Mouse (Mus musculus): ENCODE results near the gene Itga5. TPM values are rescaled to one million over a fixed set of nuclear protein-coding genes. Genes with fewer than 3 reads are reported as not detected.

The Itga5 gene
- polyA plus RNA-seq, 1 experiment from 2014 or later: 66.4 TPM

DNA sequence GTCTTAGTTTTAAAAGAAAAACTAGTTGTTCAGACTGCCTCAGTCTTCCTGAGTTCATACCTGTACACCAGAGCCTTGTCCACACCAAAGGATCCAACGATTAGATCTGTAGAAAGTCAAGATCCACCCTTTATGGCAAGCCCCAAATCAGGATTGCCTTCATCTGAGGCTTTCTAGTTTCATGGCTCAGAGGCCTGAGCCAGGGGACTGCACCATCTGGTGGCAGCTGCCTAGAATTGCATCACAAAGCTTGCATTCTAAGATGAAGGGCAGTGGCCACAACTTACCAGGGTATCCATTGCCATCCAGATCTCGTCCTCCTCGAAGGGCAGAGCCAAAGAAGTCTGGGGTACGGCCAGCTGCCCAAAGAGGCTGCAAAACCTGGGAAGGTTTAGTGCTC lies 13.7 kb downstream of the Itga5 start:
- no peak overlapping the region for H3K4me2 ChIP-seq
- ATAC-seq (replicated peaks; ENCODE audit: insufficient number of reproducible peaks, low FRiP score, low TSS enrichment): no peak
- no peaks in the 10 kb centered on the region for H3K9me3 ChIP-seq (replicated peaks; ENCODE audit: control insufficient read depth, low read length)
- WGBS (ENCODE audit: insufficient replicate concordance): 51% methylated on average over 4 of the region's 4 CpGs
- no peak overlapping the region for H3K9ac ChIP-seq (ENCODE audit: low read depth, low read length)
- peaks cover 27% of the 10 kb centered on the region for H3K4me1 ChIP-seq (ENCODE audit: control insufficient read depth, insufficient read depth, low read length)
- peaks cover 54% of the 10 kb centered on the region for H3K36me3 ChIP-seq (ENCODE audit: control insufficient read depth, insufficient read depth, low read length)
- H3K27me3 ChIP-seq (ENCODE audit: control insufficient read depth, insufficient read depth, low read length): no peaks in the 10 kb centered on the region
- H3K4me3 ChIP-seq (ENCODE audit: low read depth, low read length): no peak overlapping the region
- H3K27ac ChIP-seq (ENCODE audit: low read depth, low read length): no peak overlapping the region

DNA sequence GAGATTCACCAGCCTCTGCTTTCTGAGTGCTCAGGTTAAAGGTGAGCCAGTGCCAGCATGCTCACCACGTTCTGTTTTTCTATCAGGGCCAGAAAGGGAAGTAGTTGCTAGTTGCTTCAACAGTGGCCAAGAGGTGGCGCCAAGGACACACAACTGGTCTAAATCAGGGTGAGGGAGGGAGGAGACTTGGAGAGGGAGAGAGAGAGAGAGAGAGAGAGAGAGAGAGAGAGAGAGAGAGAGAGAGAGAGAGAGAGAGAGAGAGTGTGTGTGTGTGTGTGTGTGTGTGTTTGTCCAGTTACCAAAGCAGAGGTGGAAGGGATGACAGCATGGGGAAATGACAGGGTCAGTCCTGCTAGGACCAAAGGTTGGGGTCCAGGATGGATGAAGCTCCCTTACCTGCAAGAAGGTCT lies 19.3 kb downstream of the Itga5 start:
- no peak for ATAC-seq (replicated peaks; ENCODE audit: insufficient number of reproducible peaks, low FRiP score, low TSS enrichment)
- Histone ChIP-seq H3K4me3 (ENCODE audit: low read depth, low read length) (no peak overlapping the region), H3K9me3 (replicated peaks; ENCODE audit: control insufficient read depth, low read length) (no peaks in the 10 kb centered on the region), H3K36me3 (ENCODE audit: control insufficient read depth, insufficient read depth, low read length) (peaks cover 59% of the 10 kb centered on the region), H3K4me2 (no peak overlapping the region), H3K27me3 (ENCODE audit: control insufficient read depth, insufficient read depth, low read length) (no peaks in the 10 kb centered on the region), H3K4me1 (ENCODE audit: control insufficient read depth, insufficient read depth, low read length) (no peaks in the 10 kb centered on the region), H3K9ac (ENCODE audit: low read depth, low read length) (no peak overlapping the region), H3K27ac (ENCODE audit: low read depth, low read length) (no peak overlapping the region)
- 21% methylated on average over 2 of the region's 2 CpGs for WGBS (ENCODE audit: insufficient replicate concordance)

DNA sequence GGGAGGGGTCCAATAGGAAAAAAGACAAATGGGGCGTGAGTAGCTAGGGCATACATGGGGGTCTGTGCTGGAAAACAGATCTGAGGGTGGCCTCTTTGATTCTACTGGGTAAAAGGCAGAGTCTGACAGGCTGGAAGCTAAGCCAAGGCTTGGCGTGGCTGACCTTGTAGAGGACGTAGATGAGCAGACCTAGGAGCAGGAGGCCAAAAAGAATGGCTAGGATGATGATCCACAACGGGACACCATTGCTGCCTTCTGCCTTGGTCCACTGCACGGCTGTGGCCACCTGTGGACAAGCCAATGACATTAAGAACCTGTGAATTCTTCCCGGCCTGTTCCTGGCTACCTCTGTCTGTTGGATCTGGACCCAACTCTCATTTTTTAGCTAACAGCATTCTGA lies 20.8 kb downstream of the Itga5 start:
- ATAC-seq (replicated peaks; ENCODE audit: insufficient number of reproducible peaks, low FRiP score, low TSS enrichment): no peak
- WGBS (ENCODE audit: insufficient replicate concordance): 76% methylated on average over 6 of the region's 6 CpGs
- Histone ChIP-seq H3K4me3 (ENCODE audit: low read depth, low read length) (no peak overlapping the region), H3K27me3 (ENCODE audit: control insufficient read depth, insufficient read depth, low read length) (peaks cover 13% of the 10 kb centered on the region), H3K4me1 (ENCODE audit: control insufficient read depth, insufficient read depth, low read length) (no peaks in the 10 kb centered on the region), H3K36me3 (ENCODE audit: control insufficient read depth, insufficient read depth, low read length) (peaks cover 46% of the 10 kb centered on the region), H3K9ac (ENCODE audit: low read depth, low read length) (no peak overlapping the region), H3K9me3 (replicated peaks; ENCODE audit: control insufficient read depth, low read length) (no peaks in the 10 kb centered on the region), H3K27ac (ENCODE audit: low read depth, low read length) (no peak overlapping the region), H3K4me2 (no peak overlapping the region)

GRCm38 (mm10) chr15:103343556-103343955 lies 23.0 kb downstream of the Itga5 start:
- peaks cover 31% of the 10 kb centered on the region for H3K27me3 ChIP-seq (ENCODE audit: control insufficient read depth, insufficient read depth, low read length)
- H3K4me1 ChIP-seq (ENCODE audit: control insufficient read depth, insufficient read depth, low read length): peaks cover 14% of the 10 kb centered on the region
- no peak overlapping the region for H3K27ac ChIP-seq (ENCODE audit: low read depth, low read length)
- H3K9me3 ChIP-seq (replicated peaks; ENCODE audit: control insufficient read depth, low read length): no peaks in the 10 kb centered on the region
- H3K9ac ChIP-seq (ENCODE audit: low read depth, low read length): no peak overlapping the region
- no peak overlapping the region for H3K4me2 ChIP-seq
- peaks cover 24% of the 10 kb centered on the region for H3K36me3 ChIP-seq (ENCODE audit: control insufficient read depth, insufficient read depth, low read length)
- ATAC-seq (replicated peaks; ENCODE audit: insufficient number of reproducible peaks, low FRiP score, low TSS enrichment): no peak
- no peak overlapping the region for H3K4me3 ChIP-seq (ENCODE audit: low read depth, low read length)

DNA sequence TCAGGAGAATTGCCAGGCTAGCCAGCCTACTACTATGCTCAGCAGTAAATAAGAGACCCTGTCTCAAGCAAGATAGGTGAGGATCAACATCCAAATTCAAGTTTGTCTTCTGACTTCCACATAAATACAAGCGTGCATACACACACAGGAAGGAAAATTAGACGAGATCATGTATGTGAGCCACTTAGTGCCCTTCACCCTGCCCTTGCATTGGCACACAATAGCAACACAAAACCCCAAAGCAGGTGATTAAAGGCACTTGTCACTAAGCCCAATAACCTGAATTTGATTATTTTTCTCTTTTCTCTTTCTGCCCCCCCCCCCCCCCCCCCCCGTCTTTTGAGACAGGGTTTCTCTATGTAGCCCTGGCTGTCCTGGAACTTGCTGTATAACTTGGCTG lies 23.6 kb downstream of the Itga5 start:
- Histone ChIP-seq H3K9me3 (replicated peaks; ENCODE audit: control insufficient read depth, low read length) (no peaks in the 10 kb centered on the region), H3K27ac (ENCODE audit: low read depth, low read length) (no peak overlapping the region), H3K9ac (ENCODE audit: low read depth, low read length) (no peak overlapping the region), H3K4me3 (ENCODE audit: low read depth, low read length) (no peak overlapping the region), H3K4me1 (ENCODE audit: control insufficient read depth, insufficient read depth, low read length) (peaks cover 14% of the 10 kb centered on the region), H3K4me2 (no peak overlapping the region), H3K27me3 (ENCODE audit: control insufficient read depth, insufficient read depth, low read length) (peaks cover 37% of the 10 kb centered on the region), H3K36me3 (ENCODE audit: control insufficient read depth, insufficient read depth, low read length) (peaks cover 23% of the 10 kb centered on the region)
- ATAC-seq (replicated peaks; ENCODE audit: insufficient number of reproducible peaks, low FRiP score, low TSS enrichment): no peak
- 63% methylated on average over 3 of the region's 3 CpGs for WGBS (ENCODE audit: insufficient replicate concordance)

DNA sequence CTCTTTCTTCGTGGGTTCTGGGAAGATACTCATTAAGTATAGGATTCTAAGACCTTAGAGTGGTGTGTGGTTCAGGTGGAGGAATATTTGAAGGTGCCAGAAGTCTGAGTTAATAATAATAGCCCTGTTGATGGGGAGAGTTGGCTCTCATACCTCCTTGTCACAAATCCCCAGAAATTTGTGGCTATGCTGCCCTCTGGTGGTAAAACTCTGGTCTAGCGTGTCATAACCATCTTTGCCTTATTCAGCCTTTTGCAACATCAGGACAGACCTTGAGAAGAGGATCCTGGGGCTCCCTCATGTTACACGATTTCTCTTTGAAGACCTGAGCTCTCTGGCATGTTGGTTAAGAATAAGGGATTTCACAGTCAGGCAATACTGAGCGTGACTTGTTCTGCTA lies 24.1 kb downstream of the Itga5 start:
- H3K4me3 ChIP-seq (ENCODE audit: low read depth, low read length): no peak overlapping the region
- no peaks in the 10 kb centered on the region for H3K9me3 ChIP-seq (replicated peaks; ENCODE audit: control insufficient read depth, low read length)
- no peak overlapping the region for H3K27ac ChIP-seq (ENCODE audit: low read depth, low read length)
- H3K9ac ChIP-seq (ENCODE audit: low read depth, low read length): no peak overlapping the region
- peaks cover 41% of the 10 kb centered on the region for H3K27me3 ChIP-seq (ENCODE audit: control insufficient read depth, insufficient read depth, low read length)
- 20% methylated on average over 4 of the region's 4 CpGs for WGBS (ENCODE audit: insufficient replicate concordance)
- H3K4me2 ChIP-seq: no peak overlapping the region
- H3K36me3 ChIP-seq (ENCODE audit: control insufficient read depth, insufficient read depth, low read length): peaks cover 20% of the 10 kb centered on the region
- peaks cover 14% of the 10 kb centered on the region for H3K4me1 ChIP-seq (ENCODE audit: control insufficient read depth, insufficient read depth, low read length)
- ATAC-seq (replicated peaks; ENCODE audit: insufficient number of reproducible peaks, low FRiP score, low TSS enrichment): no peak

GRCm38 (mm10) chr15:103341547-103341946 lies 25.0 kb downstream of the Itga5 start:
- H3K4me3 ChIP-seq (ENCODE audit: low read depth, low read length): no peak overlapping the region
- H3K36me3 ChIP-seq (ENCODE audit: control insufficient read depth, insufficient read depth, low read length): peaks cover 20% of the 10 kb centered on the region
- H3K27me3 ChIP-seq (ENCODE audit: control insufficient read depth, insufficient read depth, low read length): peaks cover 41% of the 10 kb centered on the region
- H3K9me3 ChIP-seq (replicated peaks; ENCODE audit: control insufficient read depth, low read length): no peaks in the 10 kb centered on the region
- H3K4me2 ChIP-seq: no peak overlapping the region
- WGBS (ENCODE audit: insufficient replicate concordance): 41% methylated on average over 8 of the region's 8 CpGs
- H3K4me1 ChIP-seq (ENCODE audit: control insufficient read depth, insufficient read depth, low read length): peaks cover 14% of the 10 kb centered on the region
- ATAC-seq (replicated peaks; ENCODE audit: insufficient number of reproducible peaks, low FRiP score, low TSS enrichment): no peak
- H3K27ac ChIP-seq (ENCODE audit: low read depth, low read length): no peak overlapping the region
- H3K9ac ChIP-seq (ENCODE audit: low read depth, low read length): no peak overlapping the region

GRCm38 (mm10) chr15:103340786-103341185 lies 25.8 kb downstream of the Itga5 start:
- peak overlapping the region; percentile 94 for H3K4me2 ChIP-seq
- ATAC-seq (replicated peaks; ENCODE audit: insufficient number of reproducible peaks, low FRiP score, low TSS enrichment): no peak
- no peak overlapping the region for H3K9ac ChIP-seq (ENCODE audit: low read depth, low read length)
- no peak overlapping the region for H3K4me3 ChIP-seq (ENCODE audit: low read depth, low read length)
- H3K9me3 ChIP-seq (replicated peaks; ENCODE audit: control insufficient read depth, low read length): no peaks in the 10 kb centered on the region
- peaks cover 12% of the 10 kb centered on the region for H3K36me3 ChIP-seq (ENCODE audit: control insufficient read depth, insufficient read depth, low read length)
- WGBS (ENCODE audit: insufficient replicate concordance): 21% methylated on average over 4 of the region's 4 CpGs
- no peak overlapping the region for H3K27ac ChIP-seq (ENCODE audit: low read depth, low read length)
- H3K27me3 ChIP-seq (ENCODE audit: control insufficient read depth, insufficient read depth, low read length): peaks cover 41% of the 10 kb centered on the region
- H3K4me1 ChIP-seq (ENCODE audit: control insufficient read depth, insufficient read depth, low read length): peaks cover 14% of the 10 kb centered on the region

- H3K27me3 ChIP-seq (ENCODE audit: control insufficient read depth, insufficient read depth, low read length): peaks cover 44% of the 10 kb centered on the region
- H3K4me3 ChIP-seq (ENCODE audit: low read depth, low read length): peak within 1 kb of the TSS; percentile 64
- no peak within 1 kb of the TSS for H3K27ac ChIP-seq (ENCODE audit: low read depth, low read length)
- peaks cover 14% of the 10 kb centered on the region for H3K4me1 ChIP-seq (ENCODE audit: control insufficient read depth, insufficient read depth, low read length)
- WGBS (ENCODE audit: insufficient replicate concordance): under 1% methylated on average over 25 of the region's 26 CpGs
- H3K9ac ChIP-seq (ENCODE audit: low read depth, low read length): peak within 1 kb of the TSS; percentile 66
- H3K9me3 ChIP-seq (replicated peaks; ENCODE audit: control insufficient read depth, low read length): no peaks in the 10 kb centered on the region
- ATAC-seq (replicated peaks; ENCODE audit: insufficient number of reproducible peaks, low FRiP score, low TSS enrichment): no peak; the same call in 1 of the 2 replicates
- peak within 1 kb of the TSS; percentile 94 for H3K4me2 ChIP-seq
- H3K36me3 ChIP-seq (ENCODE audit: control insufficient read depth, insufficient read depth, low read length): peaks cover 6% of the 10 kb centered on the region
Observed at GRCm38 (mm10) chr15:103339961-103340337, 26.6 kb downstream of the Itga5 start, which contains the start of gene Zfp385a. Gene Zfp385a (minus strand): TSS chr15:103340093.
